Mouse (Mus musculus) neural tube, embryonic 14.5 days (tissue): ENCODE data around the gene Arhgef12. TPM values are rescaled to one million over a fixed set of nuclear protein-coding genes. Genes with fewer than 3 reads are reported as not detected.
"Not testable (repeated sequence)": the region's sequence is repeated elsewhere in the genome, so short reads cannot be mapped to it uniquely, and the experiment has no call there.

Experiments
- ATAC-seq: fragments of 200-750 bp; cut with Nextera tagmentation; 2 replicates; pipeline ENCODE4 v1.8.0; 2017; ENCODE audit warnings: low read depth, mild to moderate bottlenecking, moderate TSS enrichment, moderate library complexity
- H3K27ac ChIP-seq: fragments of 300-500 bp; sonication (generic); 2 replicates; pipeline ENCODE4 v1.5.1; 2014; ENCODE audit warnings: low read depth, mild to moderate bottlenecking, control low read depth, low read length, moderate library complexity, mixed read lengths
- H3K27me3 ChIP-seq: fragments of 300-500 bp; sonication (generic); 2 replicates; pipeline ENCODE4 v1.6.1; 2014; ENCODE audit warnings: low read length; ENCODE audit not compliant: control insufficient read depth, insufficient read depth
- H3K36me3 ChIP-seq: fragments of 300-500 bp; sonication (generic); 2 replicates; pipeline ENCODE4 v1.6.1; 2014; ENCODE audit warnings: low read length, mixed read lengths; ENCODE audit not compliant: control insufficient read depth, insufficient read depth
- H3K4me1 ChIP-seq: fragments of 300-500 bp; sonication (generic); 2 replicates; pipeline ENCODE4 v1.6.1; 2014; ENCODE audit warnings: low read length; ENCODE audit not compliant: control insufficient read depth, insufficient read depth
- H3K4me2 ChIP-seq: fragments of 300-500 bp; sonication (generic); 2 replicates; pipeline ENCODE4 v1.6.1; 2014; ENCODE audit warnings: mild to moderate bottlenecking, low read depth, low read length, control low read depth
- H3K4me3 ChIP-seq: fragments of 300-500 bp; sonication (generic); 2 replicates; pipeline ENCODE4 v1.5.1; 2014; ENCODE audit warnings: low read depth, low read length, control low read depth, mixed read lengths
- H3K9ac ChIP-seq: fragments of 300-500 bp; sonication (generic); replicated peaks from 2 replicates; pipeline ENCODE4 v1.6.1; 2014; ENCODE audit warnings: low read depth, mild to moderate bottlenecking, control low read depth, low read length, mixed read lengths
- H3K9me3 ChIP-seq: fragments of 300-500 bp; sonication (generic); 2 replicates; pipeline ENCODE4 v1.6.1; 2016; ENCODE audit warnings: low read length; ENCODE audit not compliant: control insufficient read depth
- WGBS: fragments of 180-500 bp; shearing (Covaris S2); extraction: QIAGEN DNeasy Blood & Tissue Kit; methylation state at CpG from one replicate; pipeline ENCODE4 v1.1.7; 2014; 5-methylcytosine and 5-hydroxymethylcytosine counted together
- polyA plus RNA-seq: library from polyadenylated mRNA; unstranded; fragments of >200 nt; fragmentation: Nextera tagmentation; extraction: Ambion mirVana; gene quantifications from 2 replicates; pipeline ENCODE4 v1.2.1, GENCODE M21; 2014

Arhgef12 gene
- polyA plus RNA-seq, 1 experiment from 2014 or later = 51.4 TPM

DNA sequence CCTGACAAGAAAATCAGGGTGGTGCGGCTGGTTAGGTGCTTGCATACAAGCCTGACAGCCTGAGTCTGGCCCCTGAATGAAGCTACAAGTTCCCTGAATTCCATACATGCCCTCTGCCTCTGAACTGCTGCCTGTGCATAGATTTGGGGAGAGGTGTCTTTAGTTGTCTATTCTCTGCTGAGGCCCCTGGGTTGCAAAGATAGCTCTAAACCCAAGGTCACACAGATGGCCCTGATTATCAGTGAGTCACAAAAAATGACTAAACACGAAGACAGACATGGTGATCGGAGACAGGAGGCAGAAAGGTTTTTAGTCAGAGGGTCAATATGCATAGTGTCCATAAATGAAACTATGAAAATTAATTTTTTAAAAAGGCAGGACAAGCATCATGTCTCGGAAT lies 113.4 kb downstream of the Arhgef12 start:
- no peaks in the 10 kb centered on the region for H3K27me3 ChIP-seq
- H3K36me3 ChIP-seq = peaks cover 60% of the 10 kb centered on the region
- no peak overlapping the region for H3K27ac ChIP-seq
- 94% methylated on average over 4 of the region's 4 CpGs for WGBS
- no peak overlapping the region for H3K4me2 ChIP-seq
- H3K9me3 ChIP-seq = no peaks in the 10 kb centered on the region
- H3K4me1 ChIP-seq = no peaks in the 10 kb centered on the region
- H3K4me3 ChIP-seq = no peak overlapping the region
- ATAC-seq = no peak
- H3K9ac ChIP-seq = no peak overlapping the region

DNA sequence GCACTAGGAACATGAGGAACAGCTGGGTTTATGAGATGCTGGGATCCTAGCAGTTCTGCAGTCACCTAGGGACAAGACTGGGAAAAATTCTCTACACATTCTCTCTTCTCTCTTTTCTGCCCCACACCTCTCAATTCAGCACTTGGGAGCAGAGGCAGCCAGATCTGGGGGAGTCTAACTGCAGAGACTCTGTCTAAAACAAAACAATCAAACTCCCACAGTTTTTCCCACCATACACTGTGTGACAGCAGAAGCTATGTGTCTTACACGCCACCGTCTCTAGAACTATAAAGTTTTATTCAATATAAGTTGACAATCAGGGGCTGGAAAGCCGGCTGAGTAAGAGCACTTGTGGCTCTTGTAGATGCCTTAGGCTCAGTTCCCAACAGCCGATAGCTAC lies 119.1 kb downstream of the Arhgef12 start:
- no peaks in the 10 kb centered on the region for H3K9me3 ChIP-seq
- 87% methylated on average over 4 of the region's 4 CpGs for WGBS
- no peak for ATAC-seq
- no peak overlapping the region for H3K4me3 ChIP-seq
- H3K27ac ChIP-seq = no peak overlapping the region
- no peak overlapping the region for H3K9ac ChIP-seq
- no peaks in the 10 kb centered on the region for H3K4me1 ChIP-seq
- H3K4me2 ChIP-seq = no peak overlapping the region
- H3K36me3 ChIP-seq = peaks cover 67% of the 10 kb centered on the region
- no peaks in the 10 kb centered on the region for H3K27me3 ChIP-seq

DNA sequence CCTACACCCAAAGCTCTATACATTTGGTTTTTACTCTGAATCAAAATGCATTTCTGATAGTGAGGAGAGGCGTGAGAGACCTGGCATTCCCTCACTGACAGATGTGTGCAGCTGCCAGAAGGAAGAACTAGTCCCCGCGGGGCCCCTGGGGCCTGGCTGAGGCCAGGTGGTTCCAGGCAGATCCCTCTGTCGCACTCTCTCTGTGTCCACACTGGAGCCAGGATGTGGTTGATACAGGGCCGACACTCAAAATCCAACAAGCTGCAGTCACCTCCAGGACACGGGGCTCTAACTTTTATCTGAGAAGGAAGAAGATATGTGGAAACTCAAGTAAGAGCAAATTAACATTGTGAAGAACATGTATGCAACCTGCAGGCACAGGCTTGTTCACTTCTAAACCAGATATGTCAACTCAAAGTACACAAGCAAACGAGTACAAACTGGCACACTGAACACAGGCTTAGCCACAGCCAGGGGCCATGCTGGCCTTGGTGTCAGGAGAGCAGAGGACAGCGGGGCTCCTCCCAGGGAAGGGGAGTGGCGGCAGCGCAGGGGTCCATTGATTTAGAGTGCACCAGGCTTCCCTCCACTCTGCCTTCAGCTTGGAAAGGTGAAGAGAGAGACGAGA lies 138.0 kb downstream of the Arhgef12 start:
- H3K9ac ChIP-seq = no peak overlapping the region
- H3K4me1 ChIP-seq = no peaks in the 10 kb centered on the region
- H3K27ac ChIP-seq = no peak overlapping the region
- peaks cover 57% of the 10 kb centered on the region for H3K36me3 ChIP-seq
- 74% methylated on average over 11 of the region's 11 CpGs for WGBS
- no peak for ATAC-seq
- H3K27me3 ChIP-seq = no peaks in the 10 kb centered on the region
- H3K4me2 ChIP-seq = no peak overlapping the region
- no peak overlapping the region for H3K4me3 ChIP-seq
- no peaks in the 10 kb centered on the region for H3K9me3 ChIP-seq

DNA sequence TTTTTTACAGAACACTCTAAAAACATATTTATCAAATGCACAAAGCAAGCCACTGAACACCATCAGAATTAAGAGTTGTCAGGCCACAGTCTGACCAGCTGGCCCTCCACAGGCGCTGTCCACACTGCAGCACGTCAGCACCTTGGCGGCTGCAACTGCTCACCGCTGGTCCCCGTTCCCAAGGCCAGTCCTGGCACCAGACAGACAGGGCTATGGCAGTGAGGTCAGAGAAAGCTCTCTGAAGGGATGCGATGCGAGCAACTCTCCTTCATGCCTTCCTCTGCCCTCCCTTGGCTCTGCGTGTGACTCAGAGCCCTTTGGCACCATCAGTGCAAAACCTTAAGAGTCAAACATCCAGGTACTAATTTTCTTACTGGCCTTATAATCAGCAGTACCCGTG lies 139.3 kb downstream of the Arhgef12 start:
- Histone ChIP-seq H3K9ac (no peak overlapping the region), H3K27ac (no peak overlapping the region), H3K36me3 (peaks cover 51% of the 10 kb centered on the region), H3K4me2 (no peak overlapping the region), H3K9me3 (no peaks in the 10 kb centered on the region), H3K4me3 (no peak overlapping the region), H3K4me1 (no peaks in the 10 kb centered on the region), H3K27me3 (no peaks in the 10 kb centered on the region)
- no peak for ATAC-seq
- WGBS = 86% methylated on average over 9 of the region's 9 CpGs

DNA sequence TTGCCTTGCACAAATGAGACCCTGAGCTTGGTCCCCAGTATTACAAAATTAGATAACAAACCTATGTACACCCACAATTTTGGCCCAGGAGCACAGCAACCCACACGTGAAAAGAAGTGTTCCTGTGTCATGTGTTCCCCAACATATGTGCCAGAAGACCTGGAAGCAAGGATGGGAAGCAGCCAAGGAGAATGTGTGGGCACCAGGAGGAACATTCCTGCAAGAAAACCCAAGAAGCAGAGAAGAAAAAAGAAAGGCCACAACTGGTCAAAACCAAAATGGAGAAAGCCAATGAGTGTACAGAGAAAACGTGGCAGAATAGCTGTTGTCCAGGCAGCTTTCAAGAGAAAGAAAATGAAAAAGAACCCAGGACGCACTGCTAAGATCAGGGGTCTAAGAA lies 142.2 kb downstream of the Arhgef12 start:
- peaks cover 26% of the 10 kb centered on the region for H3K36me3 ChIP-seq
- not testable (repeated sequence) for H3K9me3 ChIP-seq, ATAC-seq, H3K9ac ChIP-seq, H3K4me2 ChIP-seq, H3K4me3 ChIP-seq, H3K27me3 ChIP-seq, H3K27ac ChIP-seq, H3K4me1 ChIP-seq
- WGBS = 94% methylated on average over 3 of the region's 3 CpGs

DNA sequence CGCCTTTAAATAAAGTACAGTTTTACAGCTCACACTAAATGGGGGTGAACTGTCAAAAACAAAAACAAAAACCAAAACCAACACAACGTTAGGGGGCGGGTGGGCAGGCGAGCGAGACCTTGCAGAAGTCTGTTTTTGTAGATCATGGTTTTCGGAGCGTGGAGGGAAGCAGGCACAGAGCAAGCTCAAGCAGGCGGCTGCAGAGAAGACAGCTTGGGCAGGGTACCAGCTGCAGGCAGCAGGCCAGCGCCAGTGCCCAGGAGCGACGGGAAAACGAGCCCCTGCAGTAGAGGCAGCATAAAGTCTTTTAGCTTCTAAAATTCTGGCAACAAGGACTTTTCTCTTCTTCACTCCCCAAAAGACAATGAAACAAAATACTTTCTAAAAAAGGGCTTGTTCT lies 142.7 kb downstream of the Arhgef12 start:
- Histone ChIP-seq H3K9me3 (no peaks in the 10 kb centered on the region), H3K9ac (no peak overlapping the region), H3K27ac (no peak overlapping the region), H3K27me3 (no peaks in the 10 kb centered on the region), H3K36me3 (peaks cover 23% of the 10 kb centered on the region), H3K4me2 (no peak overlapping the region), H3K4me3 (no peak overlapping the region), H3K4me1 (no peaks in the 10 kb centered on the region)
- ATAC-seq = no peak
- 75% methylated on average over 12 of the region's 12 CpGs for WGBS

DNA sequence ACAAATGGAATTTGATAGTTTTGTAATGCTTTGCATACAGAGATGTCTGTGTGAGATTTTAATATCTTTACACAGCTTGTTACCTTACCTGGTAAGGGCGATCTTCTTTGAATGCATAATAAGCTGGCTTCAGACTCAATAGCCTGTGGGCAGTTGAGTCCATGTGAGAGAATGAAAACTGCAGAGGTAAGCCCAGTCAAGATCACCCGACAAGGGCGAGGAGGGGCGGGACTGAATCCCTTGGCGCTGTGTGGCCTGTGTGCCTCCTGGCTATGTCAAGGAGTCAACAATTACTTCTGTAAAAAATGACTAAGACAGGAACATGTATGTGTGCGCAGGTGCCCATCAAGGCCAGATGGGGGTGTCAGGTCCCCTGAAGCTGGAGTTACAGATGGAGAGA lies 144.5 kb downstream of the Arhgef12 start:
- H3K27me3 ChIP-seq = no peaks in the 10 kb centered on the region
- 81% methylated on average over 6 of the region's 6 CpGs for WGBS
- peaks cover 9% of the 10 kb centered on the region for H3K36me3 ChIP-seq
- no peak overlapping the region for H3K27ac ChIP-seq
- peaks cover 1% of the 10 kb centered on the region; the same call in 1 of the 2 replicates for H3K4me1 ChIP-seq
- H3K4me3 ChIP-seq = no peak overlapping the region
- H3K9me3 ChIP-seq = no peaks in the 10 kb centered on the region
- no peak overlapping the region for H3K9ac ChIP-seq
- H3K4me2 ChIP-seq = no peak overlapping the region
- no peak for ATAC-seq

DNA sequence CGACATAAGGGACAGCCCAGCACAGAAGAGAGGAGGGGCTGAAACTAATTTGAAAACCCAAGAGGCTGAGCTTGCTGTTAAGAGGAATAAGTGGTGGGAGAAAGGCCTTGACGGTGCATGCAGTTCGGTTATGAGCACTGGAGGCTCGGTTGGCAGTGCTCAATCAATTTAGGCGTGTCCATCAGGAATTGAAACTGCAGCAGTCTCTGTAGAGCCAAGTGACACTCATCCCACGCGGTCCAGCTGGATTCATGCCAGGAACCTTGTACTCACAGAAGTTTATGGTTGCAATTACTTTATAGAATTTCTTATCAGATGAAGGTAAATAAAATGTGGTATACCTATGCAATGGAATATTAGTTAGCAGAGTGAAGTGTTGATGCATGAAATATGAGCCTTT lies 148.6 kb downstream of the Arhgef12 start:
- ATAC-seq = 0 out of 2 replicates have a peak, but pooled peaks have one; percentile 9
- no peak overlapping the region for H3K4me2 ChIP-seq
- 39% methylated on average over 7 of the region's 7 CpGs for WGBS
- H3K27ac ChIP-seq = no peak overlapping the region
- H3K9me3 ChIP-seq = no peaks in the 10 kb centered on the region
- no peaks in the 10 kb centered on the region for H3K36me3 ChIP-seq
- no peak overlapping the region for H3K4me3 ChIP-seq
- H3K4me1 ChIP-seq = peaks cover 14% of the 10 kb centered on the region
- H3K27me3 ChIP-seq = no peaks in the 10 kb centered on the region
- H3K9ac ChIP-seq = no peak overlapping the region

DNA sequence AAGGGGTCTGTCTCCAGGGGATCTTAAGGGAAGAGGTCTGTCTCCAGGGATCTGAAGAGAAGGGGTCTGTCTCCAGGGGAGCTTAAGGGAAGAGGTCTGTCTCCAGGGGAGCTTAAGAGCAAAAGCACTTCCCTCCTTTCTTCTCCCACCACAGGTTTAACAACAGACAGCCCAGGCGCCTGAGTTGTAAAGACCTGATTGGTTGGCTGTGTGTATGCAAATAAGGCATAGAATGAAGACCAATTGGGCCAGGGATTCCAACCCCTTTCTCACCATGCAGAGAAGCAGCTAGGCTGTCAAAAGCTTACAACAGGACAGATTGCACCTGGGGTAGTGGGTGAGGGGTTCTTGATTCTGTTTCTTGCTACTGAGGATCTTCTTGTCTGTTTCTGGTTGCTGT lies 158.7 kb downstream of the Arhgef12 start:
- Histone ChIP-seq H3K36me3 (no peaks in the 10 kb centered on the region), H3K27me3 (no peaks in the 10 kb centered on the region), H3K4me1 (no peaks in the 10 kb centered on the region; the same call in 1 of the 2 replicates), H3K4me3 (no peak overlapping the region), H3K4me2 (no peak overlapping the region), H3K27ac (no peak overlapping the region), H3K9ac (no peak overlapping the region), H3K9me3 (no peaks in the 10 kb centered on the region)
- no peak for ATAC-seq
- 69% methylated on average over 1 of the region's 1 CpGs for WGBS
